Mouse (Mus musculus) olfactory bulb, adult 2 months (tissue): ENCODE data around the gene Rgs9bp. TPM values are rescaled to one million over a fixed set of nuclear protein-coding genes. Genes with fewer than 3 reads are reported as not detected.
"Not testable (repeated sequence)": the region's sequence is repeated elsewhere in the genome, so short reads cannot be mapped to it uniquely, and the experiment has no call there.

ENCODE experiments used
- H3K27ac ChIP-seq: fragments of 200-500 bp; 2 replicates; pipeline ENCODE4 v1.5.1; 2012; ENCODE audit warnings: low read depth, low read length; ENCODE audit not compliant: insufficient read depth
- H3K4me1 ChIP-seq: fragments of 200-500 bp; 2 replicates; pipeline ENCODE4 v1.6.1; 2012; ENCODE audit warnings: low read length; ENCODE audit not compliant: control insufficient read depth, insufficient read depth
- H3K4me3 ChIP-seq: fragments of 200-500 bp; 2 replicates; pipeline ENCODE4 v1.5.1; 2012; ENCODE audit warnings: mild to moderate bottlenecking, low read depth, low read length, moderate library complexity; ENCODE audit not compliant: insufficient read depth
- CTCF ChIP-seq: fragments of 200-500 bp; IDR thresholded peaks from 2 replicates; pipeline ENCODE4 v1.5.1; 2012; ENCODE audit warnings: low read depth, mild to moderate bottlenecking, low read length, moderate library complexity; ENCODE audit not compliant: insufficient read depth
- POLR2A ChIP-seq: fragments of 200-500 bp; IDR thresholded peaks from 2 replicates; pipeline ENCODE4 v1.6.1; 2012; ENCODE audit warnings: mild to moderate bottlenecking, low read depth, low read length, moderate library complexity; ENCODE audit not compliant: insufficient read depth
- WGBS: fragments of 180-500 bp; shearing (Covaris S2); methylation state at CpG from one replicate; pipeline ENCODE4 v1.1.7; 2018; 5-methylcytosine and 5-hydroxymethylcytosine counted together
- polyA plus RNA-seq: library from polyadenylated mRNA; stranded (reverse); fragments of >200 nt; gene quantifications from 2 replicates; pipeline ENCODE4 v1.2.4, GENCODE M21; 2012; ENCODE audit warnings: low replicate concordance; ENCODE audit not compliant: missing spikeins, insufficient read depth, insufficient read length

Gene Rgs9bp
- polyA plus RNA-seq, 1 experiment = not detected

- H3K4me1 ChIP-seq = peaks cover 3% of the 10 kb centered on the region
- no peak for TF ChIP-seq POLR2A
- no peak for TF ChIP-seq CTCF
- peak overlapping the region; percentile 81 for H3K4me3 ChIP-seq
- 2% methylated on average over 28 of the region's 28 CpGs for WGBS
- peak overlapping the region; percentile 65 for H3K27ac ChIP-seq
Measured at GRCm38 (mm10) chr7:35554605-35555175, 30.7 kb downstream of the Rgs9bp start.

- Histone ChIP-seq H3K4me1 (peaks cover 3% of the 10 kb centered on the region), H3K27ac (peak overlapping the region; percentile 65; the same call in 1 of the 2 replicates), H3K4me3 (peak overlapping the region; percentile 81)
- 63% methylated on average over 10 of the region's 10 CpGs for WGBS
- TF ChIP-seq CTCF (no peak), POLR2A (no peak)
Measured at GRCm38 (mm10) chr7:35553751-35554604, 31.4 kb downstream of the Rgs9bp start.

- WGBS = 27% methylated on average over 4 of the region's 4 CpGs
- no peak for TF ChIP-seq POLR2A
- TF ChIP-seq CTCF = no peak
- no peak overlapping the region for H3K4me3 ChIP-seq
Measured at GRCm38 (mm10) chr7:35545881-35546280, 39.5 kb downstream of the Rgs9bp start.

GRCm38 (mm10) chr7:35537562-35537961 lies 47.8 kb downstream of the Rgs9bp start, which contains the start of gene Tdrd12:
TSS of gene Tdrd12 (minus strand) at chr7:35537745.
- Histone ChIP-seq H3K4me1 (no peaks in the 10 kb centered on the region), H3K27ac (no peak within 1 kb of the TSS), H3K4me3 (no peak within 1 kb of the TSS)
- TF ChIP-seq CTCF (no peak), POLR2A (no peak)
- 92% methylated on average over 17 of the region's 17 CpGs for WGBS

More at GRCm38 (mm10) chr7:35545881-35546280, 39.5 kb downstream of the Rgs9bp start:
- Histone ChIP-seq H3K4me1 (no peaks in the 10 kb centered on the region), H3K27ac (no peak overlapping the region)

- 84% methylated on average over 12 of the region's 12 CpGs for WGBS
- no peak overlapping the region for H3K4me3 ChIP-seq
- TF ChIP-seq CTCF (no peak), POLR2A (no peak)
Measured at GRCm38 (mm10) chr7:35535750-35536512, 49.5 kb downstream of the Rgs9bp start.

GRCm38 (mm10) chr7:35530544-35530943 lies 54.8 kb downstream of the Rgs9bp start:
- 73% methylated on average over 1 of the region's 1 CpGs for WGBS
- H3K4me1 ChIP-seq, H3K4me3 ChIP-seq, H3K27ac ChIP-seq: not testable (repeated sequence)

More at GRCm38 (mm10) chr7:35535750-35536512, 49.5 kb downstream of the Rgs9bp start:
- H3K27ac ChIP-seq = no peak overlapping the region
- no peaks in the 10 kb centered on the region for H3K4me1 ChIP-seq

- TF ChIP-seq CTCF = no peak
- no peak for TF ChIP-seq POLR2A
- WGBS = 82% methylated on average over 3 of the region's 3 CpGs
- no peak overlapping the region for H3K27ac ChIP-seq
- no peak overlapping the region for H3K4me3 ChIP-seq
- H3K4me1 ChIP-seq = no peaks in the 10 kb centered on the region
Measured at GRCm38 (mm10) chr7:35530026-35530425, 55.4 kb downstream of the Rgs9bp start.

Other genes with a start within 250 kb of the Rgs9bp start
- gene Faap24, start 188.7 kb downstream of the Rgs9bp start, polyA plus RNA-seq = not detected in 2 replicates
- gene Cep89, start 188.5 kb downstream of the Rgs9bp start, polyA plus RNA-seq = not detected in 2 replicates
- gene Slc7a9, start 136.8 kb downstream of the Rgs9bp start, polyA plus RNA-seq = not detected in 2 replicates
- gene Tdrd12, start 47.8 kb downstream of the Rgs9bp start, polyA plus RNA-seq = not detected in 2 replicates
- not detected in 2 replicates for gene Nudt19, start 29.3 kb downstream of the Rgs9bp start, polyA plus RNA-seq
- gene Ankrd27, start 662 bp upstream of the Rgs9bp start, polyA plus RNA-seq = not detected in 2 replicates
- not detected in 2 replicates for gene Pdcd5, start 61.9 kb upstream of the Rgs9bp start, polyA plus RNA-seq
- not detected in 2 replicates for gene Dpy19l3, start 168.9 kb upstream of the Rgs9bp start, polyA plus RNA-seq
- gene Zfp507, start 217.4 kb upstream of the Rgs9bp start, polyA plus RNA-seq = not detected in 2 replicates